ENCODE assay signal across 13 mouse cellular contexts in genomic region chr7:128300952-128301351, GRCm38 (mm10). TPM values are rescaled to one million over a fixed set of nuclear protein-coding genes. Genes with fewer than 3 reads are reported as not detected.
"Had no signal": no experiment of that assay in that cellular context is flagged by ENCODE, and none has a peak within 500 bp of the region (broad histone marks: within the 10 kb centered on the region; RNA-seq: fewer than 3 reads in every experiment).

No protein-coding gene starts in this region.

- H3K27ac ChIP-seq: hindbrain, embryonic 15.5 days; kidney, embryonic 15.5 days; midbrain, embryonic 13.5 days had no signal

- H3K36me3 ChIP-seq: hindbrain, embryonic 15.5 days; midbrain, embryonic 13.5 days had no signal

- H3K27me3 ChIP-seq: hindbrain, embryonic 15.5 days; midbrain, embryonic 13.5 days had no signal

- H3K9me3 ChIP-seq: hindbrain, embryonic 15.5 days; kidney, embryonic 15.5 days; midbrain, embryonic 13.5 days had no signal

- H3K9ac ChIP-seq: hindbrain, embryonic 15.5 days; kidney, embryonic 15.5 days; midbrain, embryonic 13.5 days had no signal

- DNase-seq: kidney, adult 2 months; kidney, postnatal 14 days; right cerebral cortex, postnatal 14 days; thymus, postnatal 4 days had no signal

- H3K4me2 ChIP-seq: hindbrain, embryonic 15.5 days; kidney, embryonic 15.5 days; midbrain, embryonic 13.5 days had no signal

- H3K4me3 ChIP-seq: hindbrain, embryonic 15.5 days; kidney, embryonic 15.5 days; midbrain, embryonic 13.5 days had no signal

- ATAC-seq: intestine, embryonic 16.5 days; midbrain, embryonic 13.5 days had no signal

RNA-seq across cellular contexts. Expression of gene Slc5a2, which starts 35.5 kb away (rescaled TPM):
- polyA plus RNA-seq: hindbrain, embryonic 15.5 days; intestine, embryonic 16.5 days; large intestine, adult 2 months; limb, embryonic 11.5 days; liver, adult 2 months; midbrain, embryonic 13.5 days; midbrain, postnatal 0 days; neural tube, embryonic 14.5 days had no signal
